Mouse (Mus musculus) CD4-positive, CD25-positive, alpha-beta regulatory T cell, adult 4 months (primary cell): ENCODE results near the gene Cfap100. TPM values are rescaled to one million over a fixed set of nuclear protein-coding genes. Genes with fewer than 3 reads are reported as not detected.

Source experiments
- ATAC-seq: one replicate; pipeline ENCODE4 v1.8.0; 2017
- polyA plus RNA-seq, 2 experiments: library from polyadenylated mRNA; unstranded; fragments of 100-300 nt; shearing (Covaris generic); gene quantifications; one replicate each; pipeline ENCODE4 v1.2.1; 2017

Cfap100 gene
- not detected for polyA plus RNA-seq

GRCm38 (mm10) chr6:90428380-90428974, at the start of gene Cfap100:
Cfap100 (minus strand) TSS chr6:90428797.
- no peak for ATAC-seq

- ATAC-seq: no peak
Observed at GRCm38 (mm10) chr6:90476941-90477518, 48.4 kb upstream of the Cfap100 start.

GRCm38 (mm10) chr6:90475854-90476212, 47.2 kb upstream of the Cfap100 start:
- ATAC-seq: no peak

- ATAC-seq: no peak
Observed at GRCm38 (mm10) chr6:90475176-90475853, 46.7 kb upstream of the Cfap100 start.

- no peak for ATAC-seq
Observed at GRCm38 (mm10) chr6:90474361-90474750, 45.8 kb upstream of the Cfap100 start.

- no peak for ATAC-seq
Observed at GRCm38 (mm10) chr6:90473630-90474360, 45.2 kb upstream of the Cfap100 start.

- ATAC-seq: no peak
Observed at GRCm38 (mm10) chr6:90472697-90473096, 44.1 kb upstream of the Cfap100 start.

GRCm38 (mm10) chr6:90472079-90472478, 43.5 kb upstream of the Cfap100 start:
- no peak for ATAC-seq

- ATAC-seq: no peak
Observed at GRCm38 (mm10) chr6:90470947-90471541, 42.4 kb upstream of the Cfap100 start.

- ATAC-seq: no peak
Observed at GRCm38 (mm10) chr6:90470255-90470654, 41.7 kb upstream of the Cfap100 start.

- ATAC-seq: no peak
Observed at GRCm38 (mm10) chr6:90469041-90469440, 40.4 kb upstream of the Cfap100 start.

GRCm38 (mm10) chr6:90468216-90468615, 39.6 kb upstream of the Cfap100 start:
- no peak for ATAC-seq

GRCm38 (mm10) chr6:90466847-90467410, 38.3 kb upstream of the Cfap100 start:
- ATAC-seq: no peak

GRCm38 (mm10) chr6:90466079-90466478, 37.5 kb upstream of the Cfap100 start:
- no peak for ATAC-seq

- no peak for ATAC-seq
Observed at GRCm38 (mm10) chr6:90465028-90465640, 36.5 kb upstream of the Cfap100 start.

- no peak for ATAC-seq
Observed at GRCm38 (mm10) chr6:90463890-90464421, 35.4 kb upstream of the Cfap100 start.

- no peak for ATAC-seq
Observed at GRCm38 (mm10) chr6:90463228-90463862, 34.7 kb upstream of the Cfap100 start.

GRCm38 (mm10) chr6:90462841-90463227, 34.2 kb upstream of the Cfap100 start:
- no peak for ATAC-seq

- ATAC-seq: no peak
Observed at GRCm38 (mm10) chr6:90462181-90462706, 33.6 kb upstream of the Cfap100 start, which contains the start of gene Klf15. Klf15 (plus strand) TSS chr6:90462576.

GRCm38 (mm10) chr6:90461771-90462170, 33.2 kb upstream of the Cfap100 start:
- ATAC-seq: no peak

- ATAC-seq: no peak
Observed at GRCm38 (mm10) chr6:90461181-90461580, 32.6 kb upstream of the Cfap100 start.
